Mouse (Mus musculus): ENCODE measurements around the gene Lemd1.
"Not testable (repeated sequence)": the region's sequence is repeated elsewhere in the genome, so short reads cannot be mapped to it uniquely, and the experiment has no call there.

Gene Lemd1

GRCm38 (mm10) chr1:132191093-132191785 lies at the start of gene Lemd1, which contains the start of gene AC124108.1:
TSS of gene Lemd1 (plus strand) at chr1:132191431.
TSS of gene AC124108.1 (plus strand) at chr1:132191457.
- DNase-seq, result no peak

GRCm38 (mm10) chr1:132141753-132142152 lies 49.5 kb upstream of the Lemd1 start:
- DNase-seq, result no peak

GRCm38 (mm10) chr1:132143079-132143478 lies 48.2 kb upstream of the Lemd1 start:
- no peak for DNase-seq

GRCm38 (mm10) chr1:132143730-132144129 lies 47.5 kb upstream of the Lemd1 start:
- no peak for DNase-seq

GRCm38 (mm10) chr1:132144223-132144622 lies 47.0 kb upstream of the Lemd1 start:
- DNase-seq, result peak; percentile 67

- no peak for DNase-seq
Observed at GRCm38 (mm10) chr1:132144837-132145236, 46.4 kb upstream of the Lemd1 start.

GRCm38 (mm10) chr1:132145973-132146685 lies 45.1 kb upstream of the Lemd1 start:
- DNase-seq, result no peak

GRCm38 (mm10) chr1:132149410-132149809 lies 41.8 kb upstream of the Lemd1 start:
- no peak for DNase-seq

- peak; percentile 51 for DNase-seq
Observed at GRCm38 (mm10) chr1:132150171-132150570, 41.1 kb upstream of the Lemd1 start.

- DNase-seq, result no peak
Observed at GRCm38 (mm10) chr1:132150817-132151601, 40.2 kb upstream of the Lemd1 start.

- DNase-seq, result no peak
Observed at GRCm38 (mm10) chr1:132151908-132152307, 39.3 kb upstream of the Lemd1 start.

- DNase-seq, result no peak
Observed at GRCm38 (mm10) chr1:132153086-132153690, 38.0 kb upstream of the Lemd1 start.

- DNase-seq, result no peak
Observed at GRCm38 (mm10) chr1:132153691-132154090, 37.5 kb upstream of the Lemd1 start.

GRCm38 (mm10) chr1:132155737-132156136 lies 35.5 kb upstream of the Lemd1 start:
- peak; percentile 89 for DNase-seq

- peak; percentile 89 for DNase-seq
Observed at GRCm38 (mm10) chr1:132157016-132157781, 34.0 kb upstream of the Lemd1 start.

GRCm38 (mm10) chr1:132157808-132158207 lies 33.4 kb upstream of the Lemd1 start:
- no peak for DNase-seq

- no peak for DNase-seq
Observed at GRCm38 (mm10) chr1:132158741-132159140, 32.5 kb upstream of the Lemd1 start.

GRCm38 (mm10) chr1:132159681-132160080 lies 31.6 kb upstream of the Lemd1 start:
- no peak for DNase-seq

GRCm38 (mm10) chr1:132161211-132161880 lies 29.9 kb upstream of the Lemd1 start:
- no peak for DNase-seq

GRCm38 (mm10) chr1:132162618-132163017 lies 28.6 kb upstream of the Lemd1 start:
- DNase-seq, result not testable (repeated sequence)

GRCm38 (mm10) chr1:132164780-132165518 lies 26.3 kb upstream of the Lemd1 start:
- DNase-seq, result no peak

Data from retina, postnatal 1 day (tissue).